Mouse (Mus musculus) layer of hippocampus, postnatal 10 days (tissue): ENCODE measurements around the gene Phf2. TPM values are rescaled to one million over a fixed set of nuclear protein-coding genes. Genes with fewer than 3 reads are reported as not detected.

Experiments used
- total RNA-seq, 2 experiments: library from RNA; stranded (reverse); gene quantifications; 2 replicates each; pipeline ENCODE4 v1.2.3; 2021

The Phf2 gene
- total RNA-seq, 2 experiments from 2014 or later: 27.9 to 29.9 TPM

Other genes with a start within 250 kb of the Phf2 start
- gene Ptpdc1, start 245.5 kb downstream of the Phf2 start, total RNA-seq: 10 to 100 TPM; 27.8 to 28.8 TPM
- not detected for gene Barx1, start 208.1 kb downstream of the Phf2 start, total RNA-seq
- gene Fam120a, start 96.9 kb upstream of the Phf2 start, total RNA-seq: 10 to 100 TPM; 90.3 to 92.9 TPM